Mouse (Mus musculus) liver, adult 2 months (tissue): ENCODE measurements around the gene Pyroxd2. TPM values are rescaled to one million over a fixed set of nuclear protein-coding genes. Genes with fewer than 3 reads are reported as not detected.

Experiments used
- DNase-seq: peaks from one replicate; pipeline ENCODE4 v3.0.0-alpha.2; 2011; ENCODE audit warnings: low read depth, low spot score; ENCODE audit errors: extremely low read depth
- H3K27ac ChIP-seq: fragments of 200-500 bp; replicated peaks from 2 replicates; pipeline ENCODE4 v1.5.1; 2012; ENCODE audit warnings: low read depth, mild to moderate bottlenecking, control low read depth, inconsistent platforms, low read length; ENCODE audit not compliant: insufficient read depth
- H3K27me3 ChIP-seq: fragments of 200-500 bp; 2 replicates; pipeline ENCODE4 v1.6.1; 2012; ENCODE audit warnings: mild to moderate bottlenecking, moderate library complexity, low read length, inconsistent platforms; ENCODE audit not compliant: control insufficient read depth, insufficient read depth
- H3K36me3 ChIP-seq: fragments of 200-500 bp; 2 replicates; pipeline ENCODE4 v1.6.1; 2012; ENCODE audit warnings: low read length, inconsistent platforms; ENCODE audit not compliant: control insufficient read depth, insufficient read depth
- H3K4me1 ChIP-seq: fragments of 200-500 bp; 2 replicates; pipeline ENCODE4 v1.6.1; 2011; ENCODE audit warnings: low read length; ENCODE audit not compliant: control insufficient read depth, insufficient read depth
- H3K4me3 ChIP-seq: fragments of 200-500 bp; 2 replicates; pipeline ENCODE4 v1.5.1; 2011; ENCODE audit warnings: low read depth, mild to moderate bottlenecking, control low read depth, low read length, moderate library complexity; ENCODE audit not compliant: insufficient read depth
- H3K79me2 ChIP-seq: fragments of 200-500 bp; 2 replicates; pipeline ENCODE4 v1.6.1; 2012; ENCODE audit warnings: inconsistent platforms, mild to moderate bottlenecking, low read length, moderate library complexity; ENCODE audit not compliant: control insufficient read depth, insufficient read depth
- H3K9ac ChIP-seq: fragments of 200-500 bp; 2 replicates; pipeline ENCODE4 v1.6.1; 2012; ENCODE audit warnings: low read depth, mild to moderate bottlenecking, control low read depth, inconsistent platforms, low read length
- CTCF ChIP-seq: fragments of 200-500 bp; IDR thresholded peaks from 2 replicates; pipeline ENCODE4 v1.5.1; 2011; ENCODE audit warnings: low read depth, low read length, control low read depth
- POLR2A ChIP-seq: fragments of 200-500 bp; IDR thresholded peaks from 2 replicates; pipeline ENCODE4 v1.6.1; 2011; ENCODE audit warnings: low read length, control low read depth; ENCODE audit not compliant: insufficient read depth; ENCODE audit errors: extremely low read depth
- WGBS: fragments of 180-500 bp; shearing (Covaris S2); methylation state at CpG from one replicate; pipeline ENCODE4 v1.1.7; 2018; 5-methylcytosine and 5-hydroxymethylcytosine counted together
- polyA plus RNA-seq: library from polyadenylated mRNA; depleted of rRNA; stranded (reverse); fragments of >200 nt; gene quantifications from 2 replicates; pipeline ENCODE4 v1.2.3, GENCODE M21; 2012
- total RNA-seq: library from RNA; depleted of rRNA; stranded (reverse); fragments of >200 nt; gene quantifications from 2 replicates; pipeline ENCODE4 v1.2.3, GENCODE M21; 2014

Gene Pyroxd2
- total and polyA plus RNA-seq, 2 experiments: 6.6 to 18.3 TPM

DNA sequence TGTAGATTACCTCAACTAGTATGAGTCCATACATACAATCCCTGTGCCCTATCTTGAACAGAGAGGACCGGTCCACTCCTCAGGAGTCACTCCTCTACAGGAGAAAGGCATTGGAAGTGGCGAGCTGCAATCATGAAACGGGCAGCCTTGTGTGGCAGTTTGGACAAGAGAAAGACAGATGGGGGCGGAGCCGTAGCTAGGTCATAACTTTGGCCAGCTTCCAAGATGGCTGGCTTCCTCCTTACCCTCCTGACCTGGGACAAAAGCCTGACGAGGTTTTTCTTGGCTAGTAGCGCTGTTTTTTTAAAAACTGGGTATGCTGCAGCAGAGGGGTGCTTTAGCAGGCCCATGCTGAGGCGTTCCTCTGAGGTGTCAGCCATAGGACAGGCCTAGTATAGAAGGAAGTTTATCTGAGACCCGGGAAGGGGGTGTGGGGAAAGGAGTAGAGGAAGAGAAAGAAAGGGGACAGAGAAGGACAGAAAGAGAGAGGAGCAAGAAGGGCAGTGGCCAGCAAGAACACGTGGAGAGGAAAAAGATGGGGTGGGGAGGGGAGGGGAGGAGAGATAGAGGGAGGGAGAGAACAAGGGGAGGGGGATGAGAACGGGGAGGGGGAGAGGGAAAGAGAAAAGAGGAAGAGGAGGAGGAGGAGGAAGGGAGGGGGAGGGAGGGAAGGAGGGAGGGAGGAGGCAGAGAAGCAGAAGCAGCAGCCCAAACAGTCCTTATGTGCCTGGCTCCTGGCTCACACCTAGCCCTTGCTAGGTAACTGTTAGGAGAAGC is 754 bp upstream of the Pyroxd2 start:
- DNase-seq: peak; percentile 93
- peak overlapping the region; percentile 45 for H3K9ac ChIP-seq
- no peaks in the 10 kb centered on the region for H3K27me3 ChIP-seq
- no peak overlapping the region for H3K4me3 ChIP-seq
- WGBS: 6% methylated on average over 11 of the region's 11 CpGs
- H3K36me3 ChIP-seq: no peaks in the 10 kb centered on the region
- no peaks in the 10 kb centered on the region for H3K79me2 ChIP-seq
- peaks cover 6% of the 10 kb centered on the region for H3K4me1 ChIP-seq
- TF ChIP-seq CTCF: no peak
- TF ChIP-seq POLR2A: no peak
- H3K27ac ChIP-seq: peak overlapping the region; percentile 82

DNA sequence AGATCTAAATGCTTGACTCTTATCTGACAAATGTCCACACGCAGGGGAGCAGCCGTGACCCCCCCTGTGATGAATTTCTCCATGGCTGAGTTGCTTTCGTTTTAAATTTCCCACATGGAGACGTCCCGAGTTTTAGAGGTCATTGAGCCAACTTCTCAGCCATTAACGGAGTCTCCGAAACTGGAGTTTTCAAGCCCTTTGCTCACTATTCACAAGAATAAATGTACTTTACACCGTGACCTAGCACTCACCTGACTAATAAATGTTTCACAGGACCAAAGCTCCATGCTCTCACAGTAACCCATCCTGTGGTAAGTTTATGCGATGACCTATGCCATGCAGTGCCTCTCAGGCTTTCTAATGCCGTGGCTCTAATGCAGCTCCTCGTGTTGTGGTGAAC is 2.4 kb downstream of the Pyroxd2 start:
- Histone ChIP-seq H3K27me3 (no peaks in the 10 kb centered on the region), H3K36me3 (no peaks in the 10 kb centered on the region), H3K9ac (no peak overlapping the region), H3K4me1 (peaks cover 6% of the 10 kb centered on the region), H3K27ac (no peak overlapping the region), H3K4me3 (no peak overlapping the region), H3K79me2 (no peaks in the 10 kb centered on the region)
- no peak for TF ChIP-seq POLR2A
- no peak for TF ChIP-seq CTCF
- WGBS: 59% methylated on average over 11 of the region's 11 CpGs
- peak; percentile 65 for DNase-seq

DNA sequence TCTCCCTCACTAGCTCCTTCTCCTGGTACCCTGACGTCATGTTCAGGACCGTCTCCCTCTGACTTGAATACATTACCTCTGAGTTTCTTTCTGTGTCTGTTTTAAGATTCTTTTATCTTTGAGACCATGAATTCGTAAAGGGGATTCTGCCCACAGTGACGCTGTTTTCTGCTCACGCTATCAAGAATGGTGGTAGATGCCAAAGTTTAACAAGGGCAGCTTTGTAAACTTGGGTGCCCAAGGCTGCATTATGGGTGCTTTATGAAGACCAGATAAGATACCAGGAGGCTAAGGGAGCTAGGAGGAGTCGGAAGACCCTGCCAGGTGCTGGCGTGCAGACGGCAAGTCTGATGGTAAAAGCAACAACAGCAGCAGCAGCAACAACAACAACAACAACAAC is 5.9 kb downstream of the Pyroxd2 start:
- 96% methylated on average over 8 of the region's 8 CpGs for WGBS
- no peak for TF ChIP-seq POLR2A
- TF ChIP-seq CTCF: no peak
- peaks cover 2% of the 10 kb centered on the region for H3K4me1 ChIP-seq

DNA sequence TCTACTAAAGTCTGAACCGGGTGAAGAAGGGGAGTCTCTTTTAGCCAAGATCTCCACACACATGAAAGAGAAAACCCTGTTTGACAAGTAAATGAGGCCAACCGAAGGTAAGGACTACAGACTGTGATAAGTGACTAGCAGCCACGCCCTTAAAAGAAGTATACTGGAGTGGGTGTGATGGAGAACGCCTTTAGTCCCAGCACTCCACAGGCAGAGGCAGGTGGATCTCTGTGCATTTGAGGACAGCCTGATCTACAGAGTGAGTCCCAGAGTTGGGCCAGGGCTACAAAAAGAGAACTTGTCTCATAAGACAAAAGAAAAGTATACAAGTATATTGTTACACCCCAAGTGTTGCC is 6.7 kb downstream of the Pyroxd2 start:
- no peak for TF ChIP-seq CTCF
- TF ChIP-seq POLR2A: no peak
- Histone ChIP-seq H3K36me3 (no peaks in the 10 kb centered on the region), H3K27me3 (no peaks in the 10 kb centered on the region), H3K9ac (no peak overlapping the region), H3K4me3 (no peak overlapping the region), H3K27ac (no peak overlapping the region), H3K79me2 (no peaks in the 10 kb centered on the region), H3K4me1 (no peaks in the 10 kb centered on the region)
- 87% methylated on average over 4 of the region's 4 CpGs for WGBS
- DNase-seq: no peak

More for the DNA sequence above, 5.9 kb downstream of the Pyroxd2 start:
- Histone ChIP-seq H3K36me3 (no peaks in the 10 kb centered on the region), H3K27ac (no peak overlapping the region), H3K27me3 (no peaks in the 10 kb centered on the region), H3K9ac (no peak overlapping the region), H3K4me3 (no peak overlapping the region), H3K79me2 (no peaks in the 10 kb centered on the region)
- DNase-seq: no peak

DNA sequence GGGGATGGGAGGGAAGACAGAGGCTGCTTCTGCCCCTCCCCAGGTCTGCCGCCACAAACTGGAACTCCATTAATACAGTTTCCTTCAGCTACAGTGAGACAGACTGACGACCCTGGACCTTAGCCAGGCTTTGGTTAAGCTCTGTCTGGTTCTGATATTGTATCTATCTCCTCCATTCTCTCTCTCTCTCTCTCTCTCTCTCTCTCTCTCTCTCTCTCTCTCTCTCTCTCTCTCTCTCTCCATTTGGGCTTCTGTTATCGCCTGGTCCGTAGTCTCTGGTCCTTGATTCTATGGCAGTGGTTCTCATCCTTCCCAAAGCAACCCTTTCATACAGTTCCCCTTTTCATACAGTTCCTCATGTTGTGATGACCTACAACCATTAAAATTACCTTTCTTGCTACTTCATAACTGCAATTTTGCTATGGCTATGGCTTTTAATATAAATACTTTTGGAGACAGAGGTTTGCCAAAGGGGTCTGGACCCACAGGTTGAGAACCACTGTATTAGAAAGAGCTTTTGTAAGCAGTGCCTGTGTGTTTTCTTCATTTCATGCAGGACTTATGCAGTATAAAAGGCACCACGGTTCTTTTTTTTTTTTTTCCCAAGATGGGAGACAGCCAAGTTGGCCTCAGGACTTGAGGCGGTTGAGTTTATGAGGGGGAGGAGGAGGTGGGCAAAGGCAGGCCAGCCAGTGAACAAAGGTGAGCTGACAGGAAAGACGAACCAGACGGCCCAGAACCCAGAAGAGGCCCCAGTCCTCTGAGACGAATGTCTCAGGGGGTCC is 7.3 kb downstream of the Pyroxd2 start:
- no peak for TF ChIP-seq POLR2A
- no peak for TF ChIP-seq CTCF
- Histone ChIP-seq H3K27me3 (no peaks in the 10 kb centered on the region), H3K4me1 (peaks cover 5% of the 10 kb centered on the region), H3K36me3 (no peaks in the 10 kb centered on the region), H3K27ac (no peak overlapping the region), H3K9ac (no peak overlapping the region), H3K79me2 (no peaks in the 10 kb centered on the region), H3K4me3 (no peak overlapping the region)
- no peak for DNase-seq
- 91% methylated on average over 9 of the region's 9 CpGs for WGBS
